Mouse (Mus musculus): ENCODE measurements around the gene Htatsf1. TPM values are rescaled to one million over a fixed set of nuclear protein-coding genes. Genes with fewer than 3 reads are reported as not detected.

Htatsf1 gene
- polyA plus RNA-seq, 1 experiment from 2014 or later, result 46.3 TPM

GRCm38 (mm10) chrX:57081496-57081895 lies 28.1 kb downstream of the Htatsf1 start:
- no peak overlapping the region for H3K9ac ChIP-seq (replicated peaks; ENCODE audit: low read depth)
- DNase-seq (ENCODE audit: low spot score) (peak; percentile 53), ATAC-seq (peak; percentile 52; the same call in 1 of the 2 replicates)
- no peaks in the 10 kb centered on the region for H3K4me1 ChIP-seq (ENCODE audit: insufficient read depth, low read depth, low read length)
- no peak overlapping the region for H3K4me2 ChIP-seq (replicated peaks; ENCODE audit: low read depth, low read length)
- no peaks in the 10 kb centered on the region for H3K27me3 ChIP-seq (replicated peaks; ENCODE audit: insufficient read depth, low read length)
- WGBS, result 62% methylated on average over 5 of the region's 5 CpGs
- H3K4me3 ChIP-seq (ENCODE audit: low read depth, low read length), result no peak overlapping the region
- H3K27ac ChIP-seq (ENCODE audit: low read length), result no peak overlapping the region
- no peaks in the 10 kb centered on the region for H3K36me3 ChIP-seq (ENCODE audit: insufficient read depth, low read length)
- no peaks in the 10 kb centered on the region for H3K9me3 ChIP-seq (ENCODE audit: low read length)
- TF ChIP-seq CTCF (IDR thresholded peaks at IDR 0.05) (no peak), EP300 (IDR thresholded peaks at IDR 0.05) (no peak)

GRCm38 (mm10) chrX:57087806-57088205 lies 34.4 kb downstream of the Htatsf1 start, which contains the start of gene Vgll1:
Vgll1 (plus strand) TSS chrX:57088106.
- Histone ChIP-seq H3K4me1 (ENCODE audit: insufficient read depth, low read depth, low read length) (no peaks in the 10 kb centered on the region), H3K4me2 (replicated peaks; ENCODE audit: low read depth, low read length) (no peak within 1 kb of the TSS), H3K36me3 (ENCODE audit: insufficient read depth, low read length) (no peaks in the 10 kb centered on the region), H3K4me3 (ENCODE audit: low read depth, low read length) (no peak within 1 kb of the TSS), H3K9ac (replicated peaks; ENCODE audit: low read depth) (no peak within 1 kb of the TSS), H3K27me3 (replicated peaks; ENCODE audit: insufficient read depth, low read length) (no peaks in the 10 kb centered on the region), H3K9me3 (ENCODE audit: low read length) (no peaks in the 10 kb centered on the region), H3K27ac (ENCODE audit: low read length) (no peak within 1 kb of the TSS)
- no peak for DNase-seq (ENCODE audit: low spot score)
- no peak for ATAC-seq
- 74% methylated on average over 4 of the region's 4 CpGs for WGBS
- no peak for TF ChIP-seq CTCF (IDR thresholded peaks at IDR 0.05)
- TF ChIP-seq EP300 (IDR thresholded peaks at IDR 0.05), result no peak

GRCm38 (mm10) chrX:57103415-57103814 lies 50.0 kb downstream of the Htatsf1 start:
- H3K4me1 ChIP-seq (ENCODE audit: insufficient read depth, low read depth, low read length), result no peaks in the 10 kb centered on the region
- no peak overlapping the region for H3K27ac ChIP-seq (ENCODE audit: low read length)
- H3K4me3 ChIP-seq (ENCODE audit: low read depth, low read length), result no peak overlapping the region
- no peak for TF ChIP-seq CTCF (IDR thresholded peaks at IDR 0.05)
- TF ChIP-seq EP300 (IDR thresholded peaks at IDR 0.05), result no peak
- H3K4me2 ChIP-seq (replicated peaks; ENCODE audit: low read depth, low read length), result no peak overlapping the region
- DNase-seq (ENCODE audit: low spot score) (no peak), ATAC-seq (no peak)
- H3K9me3 ChIP-seq (ENCODE audit: low read length), result no peaks in the 10 kb centered on the region
- no peaks in the 10 kb centered on the region for H3K27me3 ChIP-seq (replicated peaks; ENCODE audit: insufficient read depth, low read length)
- 95% methylated on average over 1 of the region's 1 CpGs for WGBS
- no peak overlapping the region for H3K9ac ChIP-seq (replicated peaks; ENCODE audit: low read depth)
- no peaks in the 10 kb centered on the region for H3K36me3 ChIP-seq (ENCODE audit: insufficient read depth, low read length)

- TF ChIP-seq EP300 (IDR thresholded peaks at IDR 0.05), result no peak
- TF ChIP-seq CTCF (IDR thresholded peaks at IDR 0.05), result no peak
- DNase-seq (ENCODE audit: low spot score) (no peak), ATAC-seq (no peak)
- no peaks in the 10 kb centered on the region for H3K27me3 ChIP-seq (replicated peaks; ENCODE audit: insufficient read depth, low read length)
- H3K4me1 ChIP-seq (ENCODE audit: insufficient read depth, low read depth, low read length), result no peaks in the 10 kb centered on the region
- WGBS, result 79% methylated on average over 3 of the region's 3 CpGs
- no peak overlapping the region for H3K4me3 ChIP-seq (ENCODE audit: low read depth, low read length)
- H3K9ac ChIP-seq (replicated peaks; ENCODE audit: low read depth), result no peak overlapping the region
- no peaks in the 10 kb centered on the region for H3K36me3 ChIP-seq (ENCODE audit: insufficient read depth, low read length)
- no peaks in the 10 kb centered on the region for H3K9me3 ChIP-seq (ENCODE audit: low read length)
- no peak overlapping the region for H3K4me2 ChIP-seq (replicated peaks; ENCODE audit: low read depth, low read length)
- no peak overlapping the region for H3K27ac ChIP-seq (ENCODE audit: low read length)
These were observed 53.6 kb downstream of the Htatsf1 start for GRCm38 (mm10) chrX:57106956-57107355.

Other genes starting within 250 kb of the Htatsf1 start
- 2.4 and 2.6 TPM in 2 replicates for gene Map7d3, start 231.3 kb upstream of the Htatsf1 start, polyA plus RNA-seq (2015; fragmentation: Nextera tagmentation; extraction: Ambion mirVana)
- not detected in 2 replicates for gene Adgrg4, start 183.4 kb upstream of the Htatsf1 start, polyA plus RNA-seq (2015; fragmentation: Nextera tagmentation; extraction: Ambion mirVana)
- not detected in 2 replicates for gene Brs3, start 10.5 kb upstream of the Htatsf1 start, polyA plus RNA-seq (2015; fragmentation: Nextera tagmentation; extraction: Ambion mirVana)
- gene Vgll1, start 34.5 kb downstream of the Htatsf1 start, polyA plus RNA-seq (2015; fragmentation: Nextera tagmentation; extraction: Ambion mirVana), result 0.17 and 0.20 TPM in 2 replicates
- not detected in 2 replicates for gene Cd40lg, start 158.6 kb downstream of the Htatsf1 start, polyA plus RNA-seq (2015; fragmentation: Nextera tagmentation; extraction: Ambion mirVana)